Mouse (Mus musculus) liver, embryonic 15.5 days (tissue): ENCODE measurements around the gene Med13l. TPM values are rescaled to one million over a fixed set of nuclear protein-coding genes. Genes with fewer than 3 reads are reported as not detected.

Experiments used
- ATAC-seq: fragments of 200-750 bp; cut with Nextera tagmentation; 2 replicates; pipeline ENCODE4 v1.8.0; 2017; ENCODE audit warnings: moderate number of reproducible peaks, mild to moderate bottlenecking, moderate library complexity; ENCODE audit not compliant: insufficient read depth
- H3K27ac ChIP-seq: fragments of 300-500 bp; sonication (generic); replicated peaks from 2 replicates; pipeline ENCODE4 v1.5.1; 2015; ENCODE audit warnings: mild to moderate bottlenecking, inconsistent platforms
- H3K27me3 ChIP-seq: fragments of 300-500 bp; sonication (generic); 2 replicates; pipeline ENCODE4 v1.6.1; 2015; ENCODE audit warnings: mild to moderate bottlenecking, inconsistent platforms
- H3K36me3 ChIP-seq: fragments of 300-500 bp; sonication (generic); replicated peaks from 2 replicates; pipeline ENCODE4 v1.6.1; 2015; ENCODE audit warnings: moderate library complexity, mild to moderate bottlenecking, inconsistent platforms
- H3K4me1 ChIP-seq: fragments of 300-500 bp; sonication (generic); replicated peaks from 2 replicates; pipeline ENCODE4 v1.6.1; 2015; ENCODE audit warnings: inconsistent platforms
- H3K4me2 ChIP-seq: fragments of 300-500 bp; sonication (generic); 2 replicates; pipeline ENCODE4 v1.6.1; 2015; ENCODE audit warnings: moderate library complexity, mild to moderate bottlenecking, inconsistent platforms
- H3K4me3 ChIP-seq: fragments of 300-500 bp; sonication (generic); replicated peaks from 2 replicates; pipeline ENCODE4 v1.5.1; 2015; ENCODE audit warnings: mild to moderate bottlenecking, inconsistent platforms
- H3K9ac ChIP-seq: fragments of 300-500 bp; sonication (generic); 2 replicates; pipeline ENCODE4 v1.6.1; 2015; ENCODE audit warnings: moderate library complexity, mild to moderate bottlenecking, inconsistent platforms
- H3K9me3 ChIP-seq: fragments of 300-500 bp; sonication (generic); replicated peaks from 2 replicates; pipeline ENCODE4 v1.6.1; 2016; ENCODE audit warnings: inconsistent platforms
- WGBS: fragments of 180-500 bp; shearing (Covaris S2); methylation state at CpG from one replicate; pipeline ENCODE4 v1.1.7; 2015; ENCODE audit warnings: mixed read lengths; ENCODE audit not compliant: insufficient replicate concordance; 5-methylcytosine and 5-hydroxymethylcytosine counted together
- polyA plus RNA-seq: library from polyadenylated mRNA; unstranded; fragments of >200 nt; fragmentation: Nextera tagmentation; extraction: Ambion mirVana; gene quantifications from 2 replicates; pipeline ENCODE4 v1.2.1, GENCODE M21; 2015

Gene Med13l
- polyA plus RNA-seq, 1 experiment from 2014 or later, result 11.0 TPM

- no peaks in the 10 kb centered on the region for H3K9me3 ChIP-seq
- peaks cover 77% of the 10 kb centered on the region for H3K4me1 ChIP-seq
- no peak overlapping the region for H3K4me3 ChIP-seq
- WGBS, result 41% methylated on average over 3 of the region's 3 CpGs
- no peaks in the 10 kb centered on the region for H3K27me3 ChIP-seq
- no peak overlapping the region for H3K27ac ChIP-seq
- no peak for ATAC-seq
- H3K36me3 ChIP-seq, result 0 out of 2 replicates have a peak, but pooled peaks cover 8% of the 10 kb centered on the region
- no peak overlapping the region for H3K4me2 ChIP-seq
- no peak overlapping the region for H3K9ac ChIP-seq
Observed at GRCm38 (mm10) chr5:118574236-118574635, 13.8 kb downstream of the Med13l start.

GRCm38 (mm10) chr5:118574997-118575396 lies 14.5 kb downstream of the Med13l start:
- no peaks in the 10 kb centered on the region for H3K27me3 ChIP-seq
- H3K4me3 ChIP-seq, result no peak overlapping the region
- 0 out of 2 replicates have a peak, but pooled peaks cover 8% of the 10 kb centered on the region for H3K36me3 ChIP-seq
- H3K4me1 ChIP-seq, result peaks cover 69% of the 10 kb centered on the region
- H3K9ac ChIP-seq, result no peak overlapping the region
- no peak overlapping the region for H3K27ac ChIP-seq
- WGBS, result 81% methylated on average over 7 of the region's 7 CpGs
- no peak for ATAC-seq
- H3K4me2 ChIP-seq, result no peak overlapping the region
- no peaks in the 10 kb centered on the region for H3K9me3 ChIP-seq

- WGBS, result 79% methylated on average over 6 of the region's 6 CpGs
Observed at GRCm38 (mm10) chr5:118575909-118576308, 15.4 kb downstream of the Med13l start.

GRCm38 (mm10) chr5:118576731-118577130 lies 16.3 kb downstream of the Med13l start:
- 83% methylated on average over 3 of the region's 3 CpGs for WGBS
- Histone ChIP-seq H3K9ac (no peak overlapping the region), H3K27me3 (no peaks in the 10 kb centered on the region)

More at GRCm38 (mm10) chr5:118575909-118576308, 15.4 kb downstream of the Med13l start:
- Histone ChIP-seq H3K4me3 (no peak overlapping the region), H3K4me1 (peaks cover 62% of the 10 kb centered on the region), H3K27me3 (no peaks in the 10 kb centered on the region), H3K27ac (no peak overlapping the region), H3K4me2 (no peak overlapping the region), H3K36me3 (0 out of 2 replicates have a peak, but pooled peaks cover 8% of the 10 kb centered on the region), H3K9me3 (no peaks in the 10 kb centered on the region), H3K9ac (no peak overlapping the region)
- ATAC-seq, result no peak

GRCm38 (mm10) chr5:118585355-118585754 lies 24.9 kb downstream of the Med13l start:
- 76% methylated on average over 4 of the region's 4 CpGs for WGBS
- Histone ChIP-seq H3K4me3 (no peak overlapping the region), H3K9me3 (no peaks in the 10 kb centered on the region), H3K9ac (no peak overlapping the region), H3K27me3 (no peaks in the 10 kb centered on the region), H3K4me1 (peaks cover 72% of the 10 kb centered on the region), H3K36me3 (no peaks in the 10 kb centered on the region), H3K4me2 (no peak overlapping the region), H3K27ac (no peak overlapping the region)
- no peak for ATAC-seq

More at GRCm38 (mm10) chr5:118576731-118577130, 16.3 kb downstream of the Med13l start:
- H3K27ac ChIP-seq, result no peak overlapping the region
- no peak for ATAC-seq
- H3K4me1 ChIP-seq, result peaks cover 56% of the 10 kb centered on the region
- H3K4me2 ChIP-seq, result no peak overlapping the region
- 0 out of 2 replicates have a peak, but pooled peaks cover 8% of the 10 kb centered on the region for H3K36me3 ChIP-seq
- H3K9me3 ChIP-seq, result no peaks in the 10 kb centered on the region
- H3K4me3 ChIP-seq, result no peak overlapping the region

DNA sequence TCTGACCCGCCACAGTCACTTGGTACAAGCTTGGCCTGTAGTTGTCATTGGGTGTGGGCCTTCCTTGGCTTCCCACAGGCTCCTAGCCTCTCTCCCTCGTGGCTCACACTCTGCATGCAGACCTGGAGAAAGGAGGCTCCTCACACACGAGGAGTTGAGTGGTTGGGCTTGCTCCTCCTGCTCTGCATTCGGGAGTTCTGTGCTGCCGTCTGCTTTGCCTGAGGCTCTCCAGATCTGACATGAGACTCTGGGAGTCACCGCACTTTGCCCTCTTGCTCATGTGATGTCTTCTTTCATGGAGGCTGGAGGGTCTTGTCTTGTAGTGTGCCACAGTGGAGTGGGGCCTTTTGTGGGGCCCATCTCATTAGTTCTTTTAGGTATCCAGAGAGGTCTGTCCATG lies 26.1 kb downstream of the Med13l start:
- Histone ChIP-seq H3K27ac (no peak overlapping the region), H3K9me3 (no peaks in the 10 kb centered on the region), H3K4me1 (peaks cover 84% of the 10 kb centered on the region), H3K4me3 (no peak overlapping the region), H3K9ac (no peak overlapping the region), H3K4me2 (no peak overlapping the region), H3K27me3 (no peaks in the 10 kb centered on the region), H3K36me3 (no peaks in the 10 kb centered on the region)
- 74% methylated on average over 6 of the region's 6 CpGs for WGBS
- ATAC-seq, result no peak

- Histone ChIP-seq H3K4me2 (no peak overlapping the region), H3K27me3 (no peaks in the 10 kb centered on the region), H3K9ac (no peak overlapping the region), H3K27ac (no peak overlapping the region), H3K9me3 (no peaks in the 10 kb centered on the region), H3K4me1 (peaks cover 82% of the 10 kb centered on the region), H3K4me3 (no peak overlapping the region), H3K36me3 (peaks cover 5% of the 10 kb centered on the region; the same call in 1 of the 2 replicates)
- no peak for ATAC-seq
- 75% methylated on average over 6 of the region's 6 CpGs for WGBS
Observed at GRCm38 (mm10) chr5:118588381-118588925, 28.0 kb downstream of the Med13l start.

GRCm38 (mm10) chr5:118589186-118589892 lies 28.9 kb downstream of the Med13l start:
- WGBS, result 73% methylated on average over 11 of the region's 11 CpGs
- no peak for ATAC-seq
- Histone ChIP-seq H3K9me3 (no peaks in the 10 kb centered on the region), H3K27me3 (no peaks in the 10 kb centered on the region), H3K4me3 (no peak overlapping the region), H3K4me2 (no peak overlapping the region), H3K4me1 (peaks cover 75% of the 10 kb centered on the region), H3K36me3 (peaks cover 11% of the 10 kb centered on the region), H3K9ac (no peak overlapping the region), H3K27ac (no peak overlapping the region)

DNA sequence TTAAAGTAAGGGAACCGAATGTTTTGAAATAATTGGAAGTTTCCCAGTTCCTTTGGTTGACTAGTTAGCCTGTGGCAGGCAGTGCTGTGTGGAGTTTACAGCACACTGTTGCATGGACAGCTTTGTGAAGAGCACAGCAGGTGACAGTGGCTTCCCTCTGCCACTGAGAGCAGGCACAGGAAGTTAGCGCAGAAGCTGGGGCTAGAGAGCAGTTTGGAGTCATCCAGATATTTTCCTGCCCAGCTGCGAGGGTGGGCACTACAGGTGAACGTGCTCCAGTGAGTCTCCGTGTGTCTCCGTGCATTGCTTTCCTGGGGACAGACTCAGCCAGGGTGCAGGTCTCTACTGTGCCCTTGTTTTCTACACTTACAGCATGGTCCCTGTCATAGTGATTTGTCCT lies 30.4 kb downstream of the Med13l start:
- Histone ChIP-seq H3K4me1 (peaks cover 67% of the 10 kb centered on the region), H3K27me3 (no peaks in the 10 kb centered on the region), H3K4me2 (no peak overlapping the region), H3K9ac (no peak overlapping the region), H3K4me3 (no peak overlapping the region), H3K36me3 (peaks cover 22% of the 10 kb centered on the region), H3K27ac (no peak overlapping the region), H3K9me3 (no peaks in the 10 kb centered on the region)
- 24% methylated on average over 6 of the region's 6 CpGs for WGBS
- ATAC-seq, result no peak

GRCm38 (mm10) chr5:118591826-118592499 lies 31.5 kb downstream of the Med13l start:
- H3K36me3 ChIP-seq, result peaks cover 32% of the 10 kb centered on the region
- ATAC-seq, result no peak
- H3K27me3 ChIP-seq, result no peaks in the 10 kb centered on the region
- no peak overlapping the region for H3K4me3 ChIP-seq
- 31% methylated on average over 11 of the region's 11 CpGs for WGBS
- peak overlapping the region; percentile 21; the same call in 1 of the 2 replicates for H3K4me2 ChIP-seq
- peak overlapping the region; percentile 21; the same call in 1 of the 2 replicates for H3K27ac ChIP-seq
- no peaks in the 10 kb centered on the region for H3K9me3 ChIP-seq
- peaks cover 56% of the 10 kb centered on the region for H3K4me1 ChIP-seq
- no peak overlapping the region for H3K9ac ChIP-seq
